Mouse (Mus musculus) spleen, embryonic (tissue): ENCODE results near the gene Slit3.

Experiments
- CTCF ChIA-PET: fragments of 350-600 bp; sonication (Branson Sonifier 250); formaldehyde crosslinking; loops from one replicate; lab custom pipeline; 2022; lab: Charles Lee

Slit3 gene

DNA sequence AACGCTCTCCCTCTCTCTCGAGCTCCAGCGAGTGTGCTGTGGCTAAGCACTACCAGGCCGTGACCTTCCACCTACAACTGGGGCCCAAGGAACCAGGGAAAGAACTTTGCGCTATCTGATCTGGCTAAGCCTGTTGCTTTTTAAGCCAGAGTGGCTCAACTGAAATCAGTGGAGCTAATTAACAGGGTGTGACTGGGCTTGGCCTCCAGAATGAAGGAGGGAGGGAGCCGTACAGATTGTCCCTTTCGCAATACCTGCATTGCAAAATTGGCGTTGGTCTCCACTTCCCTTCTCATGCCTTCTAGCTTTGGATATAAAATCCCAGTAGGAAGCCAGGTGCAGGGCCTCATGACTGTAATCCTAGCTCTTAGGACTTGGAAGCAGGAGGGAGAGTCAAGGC, 629.6 kb downstream of the Slit3 start:
- CTCF ChIA-PET = no interaction called here

DNA sequence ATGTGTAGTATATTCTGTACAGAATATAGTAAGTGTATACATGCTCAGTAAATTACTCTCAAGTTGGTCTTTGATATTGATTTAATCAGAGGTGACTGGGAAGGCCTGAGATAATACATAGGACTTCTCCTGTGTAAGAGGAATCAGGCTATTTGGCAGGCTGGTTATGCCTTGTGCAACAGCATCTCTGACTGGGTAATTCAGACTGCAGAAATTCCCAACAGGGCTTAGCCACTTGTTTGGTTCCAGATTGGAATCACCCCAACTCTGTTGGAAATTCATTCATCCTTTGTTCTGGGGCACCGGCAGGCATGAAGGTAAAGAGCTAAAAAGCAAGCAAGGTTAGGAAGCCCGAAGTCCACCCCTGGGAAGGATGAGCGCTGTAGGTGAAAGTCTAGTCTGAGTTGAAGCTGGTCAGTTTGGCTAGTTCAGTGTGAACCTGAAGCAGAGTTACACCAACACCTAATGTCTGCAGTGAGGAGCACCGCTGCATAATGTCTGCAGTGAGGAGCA, 633.9 kb downstream of the Slit3 start:
- CTCF ChIA-PET = no interaction called here

DNA sequence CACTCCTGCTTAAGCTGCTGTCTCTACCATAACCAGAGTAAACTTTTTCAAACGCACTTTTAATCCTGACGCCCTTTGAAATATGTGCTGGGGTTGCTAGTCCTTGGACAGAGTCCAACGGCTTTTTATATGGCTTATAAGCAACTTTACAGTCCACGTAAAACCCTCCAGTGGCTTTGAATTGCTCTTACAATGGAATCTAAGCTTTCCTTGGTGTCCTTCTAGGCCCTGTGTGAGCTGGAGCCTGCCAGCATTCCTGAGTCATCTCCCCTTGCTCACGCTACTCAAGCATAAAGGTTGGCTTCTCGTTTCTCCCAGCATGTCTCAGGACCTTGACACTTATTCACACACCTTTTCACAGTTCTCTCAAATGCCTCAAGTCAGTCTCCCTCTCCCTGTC, 634.5 kb downstream of the Slit3 start:
- CTCF ChIA-PET = no interaction called here

DNA sequence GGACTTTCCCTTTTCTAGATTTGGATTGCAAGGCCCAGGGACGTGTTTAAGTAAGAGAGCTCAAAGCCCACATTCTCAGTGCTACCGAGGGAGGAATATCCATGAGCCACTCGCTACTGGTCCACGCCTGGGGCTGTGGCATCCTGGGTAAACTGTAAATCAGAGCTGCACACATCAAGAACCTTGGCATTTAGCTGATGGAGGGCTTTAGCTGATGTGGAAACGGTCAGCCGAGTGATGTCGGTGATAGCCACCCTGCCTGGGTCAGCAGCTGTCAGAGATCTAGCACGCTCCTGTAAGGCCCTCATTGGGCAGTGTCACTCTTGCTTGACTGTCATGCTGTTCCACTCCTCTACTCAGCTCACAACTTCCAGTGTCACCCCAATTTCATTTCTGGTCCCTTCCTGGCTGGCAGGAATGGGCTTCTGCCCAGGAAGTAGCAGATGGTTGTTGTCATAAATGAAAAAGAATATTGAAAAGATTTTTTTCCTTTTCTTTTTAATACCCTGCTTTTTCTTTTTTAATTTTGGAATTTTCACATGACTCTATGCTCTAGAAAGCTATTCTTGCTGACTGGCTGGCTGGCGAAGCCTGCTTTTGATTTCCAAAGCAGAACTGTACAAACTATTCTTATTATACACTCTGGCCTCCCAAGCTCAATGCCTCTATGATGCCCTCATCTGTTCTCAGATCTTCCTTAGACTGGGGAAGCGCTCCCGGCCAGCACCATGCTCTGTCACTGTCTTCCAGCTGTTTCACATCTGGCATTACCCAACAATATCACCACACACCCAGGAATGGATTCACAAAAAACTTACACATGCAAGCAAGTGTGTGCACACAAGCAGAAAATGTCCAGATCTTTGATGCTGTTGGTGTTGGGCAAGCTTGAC, 635.6 kb downstream of the Slit3 start:
- CTCF ChIA-PET = no interaction called here
